Mouse (Mus musculus): ENCODE measurements around the gene Gstp1. TPM values are rescaled to one million over a fixed set of nuclear protein-coding genes. Genes with fewer than 3 reads are reported as not detected.

Gstp1 gene
- polyA plus RNA-seq, 1 experiment: 745 TPM

DNA sequence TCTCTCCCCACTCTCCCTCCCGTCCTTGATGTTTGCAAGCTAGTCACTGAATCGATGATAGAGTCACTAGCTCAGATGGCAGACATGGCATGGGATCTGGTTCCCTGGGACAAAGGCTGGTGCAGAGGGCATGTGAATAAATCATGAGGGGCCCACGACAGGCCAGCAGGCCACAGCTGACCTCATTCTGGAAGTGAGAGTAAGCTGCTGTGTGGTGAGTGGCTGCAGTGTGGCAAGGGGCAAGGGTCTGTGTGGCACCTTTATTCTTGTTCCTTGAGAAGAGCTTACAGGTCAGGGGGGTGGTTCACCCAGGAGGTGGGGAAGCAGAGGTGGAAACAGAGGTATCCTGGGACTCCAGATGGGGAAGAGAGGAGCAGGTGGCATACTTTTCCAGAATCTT lies 43.6 kb upstream of the Gstp1 start, which contains the start of gene Cabp2:
Gene Cabp2 (plus strand): TSS at position 185 of the 400 bp plus-strand sequence.
- DNase-seq: no peak
- H3K27me3 ChIP-seq (replicated peaks; ENCODE audit: control insufficient read depth, insufficient read depth, low read length): no peaks in the 10 kb centered on the region
- TF ChIP-seq POLR2A (IDR thresholded peaks at IDR 0.05; ENCODE audit: low read depth, low read length) (no peak), CTCF (conservative IDR thresholded peaks at IDR 0.05; ENCODE audit: insufficient read depth, insufficient read length, low read depth, low read length) (no peak)
- no peaks in the 10 kb centered on the region; the same call in 1 of the 2 replicates for H3K4me1 ChIP-seq (ENCODE audit: control insufficient read depth, insufficient read depth, low read length)
- 56% methylated on average over 3 of the region's 3 CpGs for WGBS
- H3K4me3 ChIP-seq (ENCODE audit: insufficient read depth, low read depth, low read length): no peak within 1 kb of the TSS
- H3K36me3 ChIP-seq (ENCODE audit: control insufficient read depth, insufficient read depth, low read length): no peaks in the 10 kb centered on the region
- H3K27ac ChIP-seq (ENCODE audit: insufficient read depth, low read depth, low read length): no peak within 1 kb of the TSS

DNA sequence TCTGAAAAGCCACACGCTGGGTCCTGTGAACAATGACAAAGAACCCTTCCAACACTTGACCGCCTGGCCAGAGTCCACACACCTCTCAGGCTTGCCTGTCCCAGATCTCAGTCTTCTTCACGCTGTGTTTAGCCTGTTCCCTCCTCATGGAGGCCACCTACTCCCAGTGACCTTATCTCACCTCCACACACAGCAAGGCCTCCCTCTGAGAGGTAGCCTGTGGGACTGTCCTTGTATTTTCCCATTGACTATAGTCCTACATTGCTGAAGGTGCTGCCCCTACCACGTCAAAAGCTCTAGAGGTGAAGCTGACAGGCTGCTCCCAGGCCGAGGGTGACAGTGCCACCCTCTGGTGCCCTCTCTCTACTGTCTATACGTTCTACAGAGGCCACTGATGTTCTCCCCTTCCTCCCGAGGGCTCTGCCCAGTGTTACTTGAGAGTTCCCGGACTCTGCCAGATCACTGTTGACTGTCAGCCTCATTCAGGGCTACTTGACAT lies 42.8 kb upstream of the Gstp1 start:
- peak; percentile 71 for DNase-seq
- no peaks in the 10 kb centered on the region for H3K36me3 ChIP-seq (ENCODE audit: control insufficient read depth, insufficient read depth, low read length)
- WGBS: 53% methylated on average over 8 of the region's 8 CpGs
- no peaks in the 10 kb centered on the region for H3K27me3 ChIP-seq (replicated peaks; ENCODE audit: control insufficient read depth, insufficient read depth, low read length)
- peaks cover 5% of the 10 kb centered on the region for H3K4me1 ChIP-seq (ENCODE audit: control insufficient read depth, insufficient read depth, low read length)
- no peak overlapping the region for H3K4me3 ChIP-seq (ENCODE audit: insufficient read depth, low read depth, low read length)
- peak; percentile 45; the same call in 1 of the 2 replicates for TF ChIP-seq CTCF (conservative IDR thresholded peaks at IDR 0.05; ENCODE audit: insufficient read depth, insufficient read length, low read depth, low read length)
- no peak for TF ChIP-seq POLR2A (IDR thresholded peaks at IDR 0.05; ENCODE audit: low read depth, low read length)
- no peak overlapping the region for H3K27ac ChIP-seq (ENCODE audit: insufficient read depth, low read depth, low read length)

DNA sequence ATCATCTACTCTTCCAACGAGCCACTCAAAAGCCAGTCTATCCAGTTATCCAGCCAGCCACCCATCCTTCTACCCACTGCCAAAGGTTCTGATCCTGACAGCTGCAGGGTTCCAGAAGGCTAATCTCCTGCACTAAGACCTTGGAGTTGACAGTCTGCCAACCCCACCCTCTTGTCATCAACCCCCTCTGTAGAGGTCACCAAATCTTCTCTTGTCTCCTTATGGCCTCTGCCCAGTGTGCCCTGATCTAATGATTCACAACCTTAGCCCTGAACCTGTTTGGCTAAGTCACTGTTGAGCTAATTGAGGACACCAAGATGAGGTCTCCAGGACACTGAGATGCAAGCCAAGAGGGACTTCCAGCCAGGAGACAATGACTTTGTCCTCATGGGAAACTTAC lies 41.8 kb upstream of the Gstp1 start:
- H3K27me3 ChIP-seq (replicated peaks; ENCODE audit: control insufficient read depth, insufficient read depth, low read length): no peaks in the 10 kb centered on the region
- peaks cover 5% of the 10 kb centered on the region for H3K4me1 ChIP-seq (ENCODE audit: control insufficient read depth, insufficient read depth, low read length)
- H3K36me3 ChIP-seq (ENCODE audit: control insufficient read depth, insufficient read depth, low read length): no peaks in the 10 kb centered on the region
- DNase-seq: peak; percentile 49
- TF ChIP-seq POLR2A (IDR thresholded peaks at IDR 0.05; ENCODE audit: low read depth, low read length) (no peak), CTCF (conservative IDR thresholded peaks at IDR 0.05; ENCODE audit: insufficient read depth, insufficient read length, low read depth, low read length) (no peak)
- WGBS: 74% methylated on average over 1 of the region's 1 CpGs
- H3K4me3 ChIP-seq (ENCODE audit: insufficient read depth, low read depth, low read length): no peak overlapping the region
- H3K27ac ChIP-seq (ENCODE audit: insufficient read depth, low read depth, low read length): no peak overlapping the region; the same call in 1 of the 2 replicates

DNA sequence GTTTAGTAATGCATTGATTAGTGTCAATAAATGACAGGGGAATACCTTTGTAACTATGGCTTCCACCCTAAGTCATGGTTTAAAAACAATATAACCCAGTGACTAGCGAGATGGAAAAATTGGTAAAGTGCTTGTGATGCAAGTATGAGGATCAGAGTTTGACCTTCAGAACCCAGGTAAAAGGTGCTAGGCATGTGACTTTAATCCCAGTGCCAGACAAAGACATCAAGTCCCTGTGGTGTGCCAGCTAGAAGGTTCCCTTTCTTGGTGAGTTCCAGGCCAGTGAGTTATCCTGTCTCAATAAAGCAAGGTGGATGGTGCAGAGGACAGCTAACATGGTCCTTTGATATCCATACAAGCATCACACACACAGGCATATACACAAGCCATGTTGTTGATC lies 37.7 kb upstream of the Gstp1 start:
- H3K4me1 ChIP-seq (ENCODE audit: control insufficient read depth, insufficient read depth, low read length): peaks cover 18% of the 10 kb centered on the region
- 50% methylated on average over 1 of the region's 1 CpGs for WGBS
- TF ChIP-seq POLR2A (IDR thresholded peaks at IDR 0.05; ENCODE audit: low read depth, low read length) (no peak), CTCF (conservative IDR thresholded peaks at IDR 0.05; ENCODE audit: insufficient read depth, insufficient read length, low read depth, low read length) (no peak)
- H3K36me3 ChIP-seq (ENCODE audit: control insufficient read depth, insufficient read depth, low read length): no peaks in the 10 kb centered on the region
- DNase-seq: peak; percentile 90
- H3K27me3 ChIP-seq (replicated peaks; ENCODE audit: control insufficient read depth, insufficient read depth, low read length): no peaks in the 10 kb centered on the region
- no peak overlapping the region for H3K4me3 ChIP-seq (ENCODE audit: insufficient read depth, low read depth, low read length)
- peak overlapping the region; percentile 78 for H3K27ac ChIP-seq (ENCODE audit: insufficient read depth, low read depth, low read length)

DNA sequence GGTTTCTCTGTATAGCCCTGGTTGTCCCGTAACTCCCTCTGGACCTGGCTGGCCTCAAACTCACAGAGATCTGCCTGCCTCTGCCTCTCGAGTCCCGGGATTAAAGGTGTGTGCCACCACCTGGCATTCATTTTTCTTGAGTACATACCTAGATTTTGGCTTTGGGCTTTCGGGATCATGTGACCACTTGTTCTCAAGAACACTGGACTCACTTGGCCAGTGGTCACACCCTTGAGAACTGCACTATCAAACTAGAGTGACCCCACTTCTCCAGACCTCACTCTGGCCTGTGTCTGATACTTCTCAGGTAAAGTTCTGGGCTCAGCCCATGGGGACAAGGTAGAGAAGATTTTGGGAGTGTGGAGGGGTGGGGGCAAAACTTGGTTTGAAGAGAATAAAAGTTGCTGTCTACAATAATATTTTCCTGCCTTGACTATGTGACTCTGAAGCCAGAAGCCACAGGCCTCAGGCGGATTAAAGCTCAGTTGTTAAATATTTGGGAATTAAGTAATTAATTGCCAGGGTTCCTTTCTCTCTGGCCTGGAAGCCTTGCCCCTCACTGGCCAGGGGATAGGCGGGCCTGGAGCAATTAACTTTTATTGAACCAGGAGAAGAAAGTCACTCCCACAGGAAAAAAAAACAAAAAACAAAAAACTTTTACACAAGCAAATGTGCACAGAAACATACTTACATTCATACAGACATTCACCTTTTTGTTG lies 35.1 kb upstream of the Gstp1 start:
- no peak overlapping the region for H3K4me3 ChIP-seq (ENCODE audit: insufficient read depth, low read depth, low read length)
- H3K4me1 ChIP-seq (ENCODE audit: control insufficient read depth, insufficient read depth, low read length): peaks cover 30% of the 10 kb centered on the region
- 64% methylated on average over 6 of the region's 6 CpGs for WGBS
- peak; percentile 77 for DNase-seq
- no peak for TF ChIP-seq CTCF (conservative IDR thresholded peaks at IDR 0.05; ENCODE audit: insufficient read depth, insufficient read length, low read depth, low read length)
- TF ChIP-seq POLR2A (IDR thresholded peaks at IDR 0.05; ENCODE audit: low read depth, low read length): no peak
- H3K27me3 ChIP-seq (replicated peaks; ENCODE audit: control insufficient read depth, insufficient read depth, low read length): no peaks in the 10 kb centered on the region
- H3K36me3 ChIP-seq (ENCODE audit: control insufficient read depth, insufficient read depth, low read length): no peaks in the 10 kb centered on the region
- H3K27ac ChIP-seq (ENCODE audit: insufficient read depth, low read depth, low read length): peak overlapping the region; percentile 94

DNA sequence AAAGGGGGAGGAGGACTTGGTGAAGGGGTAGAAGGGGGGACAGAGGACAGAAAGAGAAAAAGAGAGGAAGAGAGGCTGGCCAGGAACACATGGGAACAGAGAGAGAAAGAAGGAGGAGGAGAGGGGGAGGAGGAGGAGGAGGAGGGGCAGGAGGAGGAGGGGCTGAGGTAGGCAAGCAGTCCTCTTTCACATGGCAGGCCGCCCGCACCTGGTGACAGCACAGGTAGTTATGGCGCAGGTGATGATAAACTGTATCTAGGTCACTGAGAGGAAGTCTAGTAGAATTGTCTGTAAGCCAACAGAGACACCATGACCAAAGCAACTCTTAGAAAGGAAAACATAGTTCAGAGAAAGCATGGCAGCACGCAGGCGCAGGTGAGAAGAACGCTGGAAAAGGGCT lies 33.6 kb upstream of the Gstp1 start:
- no peaks in the 10 kb centered on the region for H3K36me3 ChIP-seq (ENCODE audit: control insufficient read depth, insufficient read depth, low read length)
- no peak for TF ChIP-seq POLR2A (IDR thresholded peaks at IDR 0.05; ENCODE audit: low read depth, low read length)
- no peak for TF ChIP-seq CTCF (conservative IDR thresholded peaks at IDR 0.05; ENCODE audit: insufficient read depth, insufficient read length, low read depth, low read length)
- no peak for DNase-seq
- peak overlapping the region; percentile 47; the same call in 1 of the 2 replicates for H3K27ac ChIP-seq (ENCODE audit: insufficient read depth, low read depth, low read length)
- no peak overlapping the region for H3K4me3 ChIP-seq (ENCODE audit: insufficient read depth, low read depth, low read length)
- WGBS: 89% methylated on average over 6 of the region's 6 CpGs
- H3K4me1 ChIP-seq (ENCODE audit: control insufficient read depth, insufficient read depth, low read length): peaks cover 37% of the 10 kb centered on the region
- H3K27me3 ChIP-seq (replicated peaks; ENCODE audit: control insufficient read depth, insufficient read depth, low read length): no peaks in the 10 kb centered on the region

DNA sequence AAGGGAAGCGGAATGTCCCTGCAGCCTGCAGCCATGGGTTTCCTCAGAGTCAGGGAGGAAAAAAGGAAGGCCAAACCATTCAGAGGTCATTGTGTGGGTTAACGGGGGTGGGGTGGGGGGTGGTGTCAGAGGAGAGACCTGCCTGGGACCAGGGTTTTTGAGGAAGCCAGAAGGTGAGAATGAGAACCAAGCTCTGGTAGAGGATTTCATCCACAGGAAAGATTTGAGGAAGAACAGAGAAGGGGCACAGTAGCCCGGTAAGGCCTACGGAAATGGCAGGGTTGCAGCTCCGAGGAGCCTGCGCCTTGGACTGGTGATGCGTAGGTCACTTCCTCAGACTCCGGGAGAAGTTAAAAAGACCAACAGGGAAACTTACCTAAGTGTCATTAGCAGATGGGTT lies 33.0 kb upstream of the Gstp1 start:
- peaks cover 34% of the 10 kb centered on the region for H3K4me1 ChIP-seq (ENCODE audit: control insufficient read depth, insufficient read depth, low read length)
- no peak for DNase-seq
- no peak overlapping the region for H3K27ac ChIP-seq (ENCODE audit: insufficient read depth, low read depth, low read length)
- 90% methylated on average over 8 of the region's 8 CpGs for WGBS
- no peak for TF ChIP-seq CTCF (conservative IDR thresholded peaks at IDR 0.05; ENCODE audit: insufficient read depth, insufficient read length, low read depth, low read length)
- no peak for TF ChIP-seq POLR2A (IDR thresholded peaks at IDR 0.05; ENCODE audit: low read depth, low read length)
- no peak overlapping the region for H3K4me3 ChIP-seq (ENCODE audit: insufficient read depth, low read depth, low read length)
- no peaks in the 10 kb centered on the region for H3K27me3 ChIP-seq (replicated peaks; ENCODE audit: control insufficient read depth, insufficient read depth, low read length)
- no peaks in the 10 kb centered on the region for H3K36me3 ChIP-seq (ENCODE audit: control insufficient read depth, insufficient read depth, low read length)

Data from kidney, adult 2 months (tissue).